In genomic region chr12:15681678-15682355, GRCm38 (mm10) we compare ENCODE assay signal across 23 mouse cellular contexts.
"Had no signal": no experiment of that assay in that cellular context is flagged by ENCODE, and none has a peak within 500 bp of the region (broad histone marks: within the 10 kb centered on the region; RNA-seq: fewer than 3 reads in every experiment).

No protein-coding gene starts in this region.

- H3K4me3 ChIP-seq: limb, embryonic 10.5 days; limb, embryonic 13.5 days; liver, embryonic 12.5 days; liver, embryonic 15.5 days; lung, embryonic 15.5 days; megakaryocyte, embryonic 14.5 days; midbrain, embryonic 10.5 days; midbrain, embryonic 13.5 days; myocyte; neural tube, embryonic 13.5 days had no signal

- DNase-seq: kidney, adult 2 months; kidney, postnatal 25 days; liver; lung, adult 18-20 months; lung, postnatal 10 days; lung, postnatal 36 days; right cerebral cortex, postnatal 25 days; thymus, adult 2 months; thymus, postnatal 14 days; thymus, postnatal 4 days had no signal

- ATAC-seq: intestine, postnatal 0 days; liver, embryonic 12.5 days; midbrain, embryonic 13.5 days; midbrain, embryonic 16.5 days had no signal

- H3K27ac ChIP-seq: kidney, postnatal 0 days; limb, embryonic 10.5 days; limb, embryonic 13.5 days; liver, embryonic 12.5 days; liver, embryonic 15.5 days; lung, embryonic 15.5 days; midbrain, embryonic 10.5 days; midbrain, embryonic 13.5 days; neural tube, embryonic 13.5 days had no signal
